Mouse (Mus musculus) mouse embryonic stem cell (cell line): ENCODE data around the gene F11.

Experiments used
- in situ Hi-C, 2 experiments: fragments of 300-500 bp; cut with MboI; formaldehyde crosslinking; loops; 1 replicate in 1 of 2; 3 replicates in 1 of 2; pipeline ENCODE4 v1.14.3; 2019 to 2020; ENCODE audit warnings: low sequenced_read_pairs in 2 of 2, low pct_unique_long_range_greater_than_20kb in 1 of 2, mixed read lengths in 1 of 2; ENCODE audit not compliant: unreplicated experiment in 1 of 2

The F11 gene

GRCm38 (mm10) chr8:45261920-45262319 is at the start of gene F11:
Gene F11, minus strand, starts transcription at chr8:45262031.
- in situ Hi-C loops = no loop called here

- in situ Hi-C loops = no loop called here
These were observed 49.1 kb upstream of the F11 start for GRCm38 (mm10) chr8:45310967-45311366.

- in situ Hi-C loops = no loop called here
These were observed 46.5 kb upstream of the F11 start, which contains the start of gene Gm45753 for GRCm38 (mm10) chr8:45308366-45308765. Gene Gm45753, minus strand, starts transcription at chr8:45308466.

GRCm38 (mm10) chr8:45305479-45305878 is 43.6 kb upstream of the F11 start:
- in situ Hi-C loops = no loop called here

- in situ Hi-C loops = no loop called here
These were observed 42.5 kb upstream of the F11 start for GRCm38 (mm10) chr8:45304354-45304753.

GRCm38 (mm10) chr8:45302390-45302789 is 40.6 kb upstream of the F11 start:
- in situ Hi-C loops = no loop called here

GRCm38 (mm10) chr8:45295276-45295675 is 33.4 kb upstream of the F11 start:
- in situ Hi-C loops = no loop called here

- in situ Hi-C loops = no loop called here
These were observed 32.9 kb upstream of the F11 start, which contains the start of gene Klkb1 for GRCm38 (mm10) chr8:45294687-45295086. Gene Klkb1, minus strand, starts transcription at chr8:45294859.

- in situ Hi-C loops = no loop called here
These were observed 30.0 kb upstream of the F11 start for GRCm38 (mm10) chr8:45291790-45292189.

- in situ Hi-C loops = no loop called here
These were observed 19.8 kb upstream of the F11 start for GRCm38 (mm10) chr8:45281630-45282029.

- in situ Hi-C loops = no loop called here
These were observed 15.6 kb upstream of the F11 start for GRCm38 (mm10) chr8:45277453-45277852.

GRCm38 (mm10) chr8:45274317-45274716 is 12.5 kb upstream of the F11 start:
- in situ Hi-C loops = no loop called here

- in situ Hi-C loops = no loop called here
These were observed 7.2 kb upstream of the F11 start for GRCm38 (mm10) chr8:45269056-45269455.

GRCm38 (mm10) chr8:45268485-45268884 is 6.7 kb upstream of the F11 start:
- in situ Hi-C loops = no loop called here

- in situ Hi-C loops = no loop called here
These were observed 6.0 kb upstream of the F11 start for GRCm38 (mm10) chr8:45267611-45268391.

GRCm38 (mm10) chr8:45266993-45267392 is 5.2 kb upstream of the F11 start:
- in situ Hi-C loops = no loop called here

GRCm38 (mm10) chr8:45264918-45265317 is 3.1 kb upstream of the F11 start:
- in situ Hi-C loops = no loop called here

GRCm38 (mm10) chr8:45262851-45263250 is 1.0 kb upstream of the F11 start:
- in situ Hi-C loops = no loop called here

- in situ Hi-C loops = no loop called here
These were observed 3.4 kb downstream of the F11 start for GRCm38 (mm10) chr8:45258421-45258820.

- in situ Hi-C loops = no loop called here
These were observed 6.8 kb downstream of the F11 start for GRCm38 (mm10) chr8:45255040-45255439.
